Mouse (Mus musculus): ENCODE data around the gene Camkv.

DNA sequence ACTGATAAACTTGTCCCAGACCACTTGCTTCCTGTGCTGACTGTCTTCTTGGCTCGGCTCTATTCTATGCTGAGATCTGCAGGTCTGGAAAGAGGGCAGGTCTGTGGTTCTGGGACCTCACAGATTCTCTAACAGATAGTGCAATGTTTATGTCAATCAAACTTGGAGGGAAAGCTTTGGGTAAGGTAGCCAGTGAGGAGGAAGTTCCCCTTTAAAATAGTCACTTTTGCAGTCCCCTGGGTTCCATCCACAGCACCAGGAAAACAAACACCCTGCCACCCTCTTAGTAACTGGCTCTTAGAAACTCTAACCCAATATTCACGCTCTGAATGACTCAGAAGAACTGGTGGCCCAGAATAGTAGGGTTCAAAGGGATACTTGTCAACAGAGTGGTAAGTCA, 59.0 kb downstream of the Camkv start:
- TF ChIP-seq POLR2A (IDR thresholded peaks at IDR 0.05; ENCODE audit: low read depth, low read length) (no peak), CTCF (IDR thresholded peaks at IDR 0.05; ENCODE audit: extremely low read depth, insufficient read depth, insufficient read length, insufficient replicate concordance) (no peak)
